Comparison of ENCODE assay signal across 26 mouse cellular contexts in genomic region chr9:60225453-60225852, GRCm38 (mm10).
DNase-seq lines count a peak whose midpoint lies in the region; ATAC-seq and TF ChIP-seq lines count a peak whose summit lies in the region.
"Had no signal": no experiment of that assay in that cellular context is flagged by ENCODE, and none has a peak within 500 bp of the region (broad histone marks: within the 10 kb centered on the region; RNA-seq: fewer than 3 reads in every experiment).

No protein-coding gene starts in this region.

- H3K9me3 ChIP-seq in intestine, postnatal 0 days (ENCODE audit: control insufficient read depth): no peaks in the 10 kb centered on the region
- H3K9me3 ChIP-seq: hindbrain, embryonic 13.5 days; neural tube, embryonic 13.5 days had no signal

- no peak for TF ChIP-seq CTCF in layer of hippocampus, adult 2 months (conservative IDR thresholded peaks at IDR 0.05)
- TF ChIP-seq CTCF in embryonic fibroblast, embryonic 13.5 days (IDR thresholded peaks at IDR 0.05; ENCODE audit: borderline replicate concordance, insufficient read depth, low read length): no peak
- no peak for TF ChIP-seq CTCF in intestine, postnatal 0 days (IDR thresholded peaks at IDR 0.05; ENCODE audit: low read depth)

- H3K4me3 ChIP-seq in layer of hippocampus, adult 2 months: no peak overlapping the region
- H3K4me3 ChIP-seq in embryonic fibroblast, embryonic 13.5 days (ENCODE audit: insufficient read depth, low read length): no peak overlapping the region
- no peak overlapping the region for H3K4me3 ChIP-seq in intestine, postnatal 0 days (ENCODE audit: low read depth, low read length)
- H3K4me3 ChIP-seq: hindbrain, embryonic 13.5 days; left cerebral cortex, adult 2 months; neural tube, embryonic 13.5 days had no signal

- H3K27ac ChIP-seq in layer of hippocampus, adult 2 months: peak overlapping the region; percentile 66
- H3K27ac ChIP-seq in embryonic fibroblast, embryonic 13.5 days (ENCODE audit: insufficient read depth, low read length): peak overlapping the region; percentile 78
- H3K27ac ChIP-seq in intestine, postnatal 0 days (ENCODE audit: low read depth, low read length): no peak overlapping the region
- H3K27ac ChIP-seq: hindbrain, embryonic 13.5 days; liver, embryonic 14.5 days; macrophage; neural tube, embryonic 13.5 days had no signal

- no peak for TF ChIP-seq POLR2A in embryonic fibroblast, embryonic 13.5 days (IDR thresholded peaks at IDR 0.05; ENCODE audit: low read depth, low read length)

- H3K4me2 ChIP-seq in intestine, postnatal 0 days (replicated peaks; ENCODE audit: low read depth): no peak overlapping the region
- H3K4me2 ChIP-seq: heart, embryonic 11.5 days; hindbrain, embryonic 13.5 days; neural tube, embryonic 13.5 days had no signal

- no peak for DNase-seq in layer of hippocampus, adult 2 months (ENCODE audit: low spot score in 2 of 2)
- DNase-seq in layer of hippocampus, adult 9-11 months: no peak
- DNase-seq in 416B (ENCODE audit: low read depth): peak; percentile 25
- DNase-seq in NIH3T3 (ENCODE audit: low read depth): peak; percentile 27
- no peak for DNase-seq in embryo, embryonic 11 days
- DNase-seq: adrenal gland, postnatal 14 days; cerebellum, adult 11-12 months; cerebellum, adult 9-11 months; gastrocnemius, postnatal 36 days; heart, adult 18-20 months; heart, postnatal 4 days; kidney, postnatal 14 days; left cerebral cortex, postnatal 4 days; liver; lung, adult 2 months; lung, postnatal 10 days had no signal

- no peak for ATAC-seq in intestine, postnatal 0 days
- no peak for ATAC-seq in cerebellum, adult (ENCODE audit: insufficient number of reproducible peaks, low FRiP score, low TSS enrichment)
- ATAC-seq: intestine, embryonic 16.5 days had no signal

- H3K36me3 ChIP-seq in intestine, postnatal 0 days (ENCODE audit: control insufficient read depth, insufficient read depth): no peaks in the 10 kb centered on the region; the same call in 1 of the 2 replicates
- H3K36me3 ChIP-seq: hindbrain, embryonic 13.5 days; neural tube, embryonic 13.5 days had no signal

- H3K4me1 ChIP-seq in embryonic fibroblast, embryonic 13.5 days (ENCODE audit: control insufficient read depth, insufficient read depth, low read length): peaks cover 6% of the 10 kb centered on the region
- no peaks in the 10 kb centered on the region for H3K4me1 ChIP-seq in intestine, postnatal 0 days (replicated peaks; ENCODE audit: control insufficient read depth, insufficient read depth, low read length)

- H3K9ac ChIP-seq in intestine, postnatal 0 days (ENCODE audit: low read depth, low read length): no peak overlapping the region
- H3K9ac ChIP-seq: hindbrain, embryonic 13.5 days; liver, embryonic 14.5 days; neural tube, embryonic 13.5 days had no signal

- H3K27me3 ChIP-seq in intestine, postnatal 0 days (replicated peaks; ENCODE audit: control insufficient read depth, insufficient read depth, low read length): no peaks in the 10 kb centered on the region
- H3K27me3 ChIP-seq: hindbrain, embryonic 13.5 days; neural tube, embryonic 13.5 days had no signal

- 73% methylated on average over 7 of the region's 7 CpGs for WGBS in intestine, postnatal 0 days

Comparison
In these comparisons a context has a peak if more than half of its experiments do, and no peak if none do; other contexts are left out.
1. DNase-seq: peak in 416B (single experiment) and NIH3T3 (single experiment); none in layer of hippocampus, adult 2 months (0 of 2), layer of hippocampus, adult 9-11 months (single experiment) and embryo, embryonic 11 days (single experiment).